Mouse (Mus musculus): ENCODE measurements around the gene Slc30a5. TPM values are rescaled to one million over a fixed set of nuclear protein-coding genes. Genes with fewer than 3 reads are reported as not detected.
"Not testable (repeated sequence)": the region's sequence is repeated elsewhere in the genome, so short reads cannot be mapped to it uniquely, and the experiment has no call there.

Slc30a5 gene
- polyA plus RNA-seq (2012; rRNA removed) = 36.2 and 40.6 TPM in 2 replicates

DNA sequence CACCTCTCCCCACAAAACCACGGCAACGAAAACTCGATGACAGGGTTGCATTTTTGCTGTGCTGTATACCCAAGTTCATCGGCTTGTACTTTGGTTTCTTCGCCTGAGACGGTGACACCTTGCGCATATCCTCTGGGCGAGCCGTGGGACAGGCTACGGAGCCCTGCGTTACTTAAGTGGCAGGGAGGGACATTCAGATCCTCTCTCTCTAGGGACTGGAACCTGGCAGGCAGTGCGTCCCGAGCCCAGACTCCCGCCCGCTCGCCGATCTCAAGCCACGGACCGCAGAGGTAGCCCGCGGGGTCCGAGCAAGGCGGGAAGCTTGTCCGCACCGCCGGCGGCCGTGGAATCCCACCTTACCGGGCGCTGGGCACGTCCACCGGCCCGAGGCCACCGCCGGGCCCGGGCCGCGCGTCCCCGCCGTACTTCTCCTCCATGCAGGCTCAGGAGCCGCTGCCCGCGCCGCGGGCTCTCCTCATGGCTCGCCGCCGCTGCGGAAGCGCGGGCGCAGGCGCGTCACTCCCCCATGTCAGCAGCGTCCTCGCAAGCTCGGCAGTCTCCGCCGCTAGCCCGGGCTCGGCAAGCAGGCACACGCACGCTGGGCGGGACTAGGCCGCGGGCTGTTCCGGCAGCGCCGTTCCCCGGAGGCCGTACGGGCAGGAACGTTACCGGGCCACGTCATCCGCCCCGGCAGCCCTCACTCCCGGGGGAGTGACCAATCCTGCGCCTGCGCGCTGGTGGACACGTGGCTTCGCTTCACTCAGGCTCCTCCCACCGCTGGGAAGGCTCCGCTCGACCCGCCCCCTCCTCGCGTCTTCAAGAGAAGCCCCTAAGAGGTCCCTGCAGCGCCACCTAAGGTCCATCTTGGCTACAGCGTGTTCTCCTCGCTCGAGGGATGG lies at the start of gene Slc30a5:
Slc30a5 (minus strand) TSS at position 687 of the 899 bp plus-strand sequence.
- peak; percentile 75 for DNase-seq (ENCODE audit: low read depth)

DNA sequence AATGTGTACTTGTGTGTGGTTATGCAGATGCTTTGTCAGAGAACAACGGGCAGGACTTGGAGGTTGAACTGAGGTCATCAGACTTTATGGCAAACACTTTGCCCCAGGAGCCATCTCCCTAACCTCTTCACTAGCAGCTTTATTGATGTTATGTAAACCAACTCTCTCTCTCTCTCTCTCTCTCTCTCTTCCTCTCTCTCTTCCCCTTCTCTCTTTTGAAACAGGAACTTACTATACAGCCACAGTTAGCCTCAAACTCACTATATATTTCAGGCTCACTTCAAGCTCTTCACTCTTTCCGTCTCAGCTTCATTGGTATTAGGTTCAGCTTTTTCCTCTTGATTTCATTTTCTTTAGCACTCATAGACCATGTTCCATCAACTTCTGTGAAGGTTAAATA lies 48.7 kb upstream of the Slc30a5 start:
- DNase-seq (ENCODE audit: low read depth) = no peak

DNA sequence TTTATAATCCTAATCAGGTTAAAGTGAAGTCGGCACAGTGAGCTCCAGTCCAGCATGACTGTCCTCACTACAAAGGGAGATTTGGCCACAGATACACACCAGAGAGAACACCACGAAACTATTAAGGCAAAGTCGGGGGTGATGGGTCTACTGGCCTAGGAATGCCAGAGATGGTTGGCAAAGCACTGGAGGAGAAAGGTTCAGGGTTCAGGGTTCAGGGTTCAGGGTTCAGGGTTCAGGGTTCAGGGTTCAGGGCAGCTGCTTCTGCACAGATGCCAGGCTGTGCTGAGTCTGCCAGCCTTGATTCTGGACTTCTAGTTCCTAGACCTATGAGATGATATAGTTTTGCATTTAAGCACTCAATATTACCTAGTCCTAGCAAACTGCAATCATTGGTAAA lies 46.6 kb upstream of the Slc30a5 start:
- no peak for DNase-seq (ENCODE audit: low read depth)

DNA sequence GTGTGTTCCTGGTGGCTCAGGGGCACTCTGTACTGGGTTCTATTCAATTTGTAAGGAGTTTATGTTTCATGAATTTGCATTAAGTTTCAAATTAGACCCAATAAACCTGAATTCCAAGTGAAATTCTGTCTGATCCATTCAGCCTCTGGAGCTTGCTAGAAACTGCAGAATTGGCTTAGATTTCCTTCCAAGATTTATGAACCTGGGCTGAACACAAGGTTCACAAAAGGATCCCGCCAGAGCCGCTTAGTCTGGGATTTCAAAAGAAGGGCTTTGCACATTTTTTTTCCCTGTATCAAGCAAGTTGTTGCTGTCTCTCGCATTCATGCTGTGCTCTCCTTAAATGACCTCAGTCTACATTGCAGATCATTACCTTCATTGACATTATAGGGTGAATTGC lies 46.1 kb upstream of the Slc30a5 start:
- DNase-seq (ENCODE audit: low read depth) = no peak

DNA sequence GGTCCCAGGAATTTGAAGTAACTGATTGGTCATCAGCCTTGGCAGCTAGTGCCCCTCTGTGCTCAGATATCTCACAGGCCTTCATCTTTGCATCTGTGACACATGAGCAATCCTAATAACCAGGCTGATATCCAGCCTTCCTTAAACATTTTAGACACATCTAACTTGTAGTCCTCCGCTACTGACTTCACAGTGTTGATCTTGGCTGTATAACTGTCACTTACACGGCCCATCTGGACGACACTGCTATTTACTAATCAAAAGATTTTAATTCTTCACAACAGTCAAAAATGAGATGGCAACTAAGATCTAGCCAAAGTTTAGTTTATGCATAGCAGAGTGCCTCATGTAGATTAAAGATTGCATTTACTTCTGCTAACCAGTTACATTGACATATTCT lies 45.0 kb upstream of the Slc30a5 start:
- DNase-seq (ENCODE audit: low read depth) = no peak

DNA sequence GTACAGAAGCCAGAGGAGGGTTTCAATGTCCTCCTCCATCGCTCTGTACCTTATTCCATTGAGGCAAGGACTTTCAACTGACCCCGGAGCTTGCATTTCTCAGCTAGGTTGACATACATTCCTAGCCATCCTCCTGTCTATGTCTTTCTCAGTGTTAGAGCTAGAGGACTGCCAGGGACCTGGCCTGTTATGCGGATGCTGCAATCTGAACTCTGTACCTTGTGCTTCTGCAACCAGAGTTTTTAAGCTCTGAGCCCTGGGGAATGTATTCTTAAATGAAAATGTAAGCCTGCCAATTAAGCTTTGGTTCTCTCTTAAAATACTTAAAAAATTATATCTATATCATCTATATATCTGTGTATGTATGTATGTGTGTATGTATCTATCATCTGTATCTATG lies 44.5 kb upstream of the Slc30a5 start:
- no peak for DNase-seq (ENCODE audit: low read depth)

DNA sequence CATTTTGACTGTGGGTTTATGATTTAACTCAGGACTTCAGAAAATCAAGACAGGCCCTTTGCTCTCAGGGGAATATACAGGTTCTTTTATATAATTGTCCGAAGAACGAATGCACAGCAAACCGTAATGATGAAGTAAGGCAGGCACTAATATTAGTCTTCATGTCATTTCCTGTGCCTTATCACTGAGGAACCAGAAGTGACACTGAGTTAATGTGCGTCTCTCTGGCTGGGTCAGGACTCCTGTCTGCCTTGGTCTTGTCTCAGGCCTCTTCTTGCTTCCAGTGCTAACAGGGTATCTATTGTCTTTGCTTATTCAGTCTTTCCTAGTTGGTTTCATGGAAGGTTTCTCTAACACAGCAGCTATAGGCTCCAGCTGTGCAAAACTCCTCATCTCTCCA lies 41.9 kb upstream of the Slc30a5 start:
- no peak for DNase-seq (ENCODE audit: low read depth)

DNA sequence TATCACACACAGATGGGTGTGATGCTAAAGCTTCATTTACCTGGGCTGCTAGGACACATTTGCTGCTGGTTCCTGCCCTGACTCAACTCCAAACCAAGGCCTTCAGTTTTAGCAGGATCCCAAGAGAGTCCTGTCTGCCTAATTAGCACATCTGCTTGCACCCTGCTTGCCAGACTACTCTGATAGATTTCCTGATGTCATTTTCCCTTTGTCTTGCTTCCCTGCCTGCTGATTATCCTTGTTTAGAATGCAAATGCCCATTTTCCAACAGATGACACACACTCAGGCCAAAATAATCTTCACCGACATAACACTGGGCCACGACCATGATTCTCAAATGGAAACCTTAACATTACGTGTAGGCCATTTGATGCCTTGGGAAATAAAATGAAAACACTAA lies 41.4 kb upstream of the Slc30a5 start:
- DNase-seq (ENCODE audit: low read depth) = no peak

DNA sequence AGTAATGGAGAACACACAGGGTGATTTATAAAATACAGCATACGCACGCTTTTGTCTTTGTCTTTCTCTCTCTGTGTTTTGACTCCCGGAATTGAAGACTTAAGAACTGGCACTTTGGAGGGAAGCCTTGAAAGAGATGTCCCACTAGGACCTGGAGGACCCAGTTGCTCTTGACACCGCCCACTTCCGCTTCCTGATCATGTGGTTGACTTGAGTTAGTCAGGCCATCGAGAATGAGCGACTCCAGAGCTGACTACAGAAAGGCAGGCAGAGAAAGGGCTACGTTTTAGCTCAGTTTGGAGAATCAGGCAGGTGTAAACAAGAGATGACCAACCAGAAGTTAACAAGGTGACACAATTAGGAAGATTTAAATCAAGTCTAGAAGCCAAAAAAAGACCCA lies 40.3 kb upstream of the Slc30a5 start:
- no peak for DNase-seq (ENCODE audit: low read depth)

DNA sequence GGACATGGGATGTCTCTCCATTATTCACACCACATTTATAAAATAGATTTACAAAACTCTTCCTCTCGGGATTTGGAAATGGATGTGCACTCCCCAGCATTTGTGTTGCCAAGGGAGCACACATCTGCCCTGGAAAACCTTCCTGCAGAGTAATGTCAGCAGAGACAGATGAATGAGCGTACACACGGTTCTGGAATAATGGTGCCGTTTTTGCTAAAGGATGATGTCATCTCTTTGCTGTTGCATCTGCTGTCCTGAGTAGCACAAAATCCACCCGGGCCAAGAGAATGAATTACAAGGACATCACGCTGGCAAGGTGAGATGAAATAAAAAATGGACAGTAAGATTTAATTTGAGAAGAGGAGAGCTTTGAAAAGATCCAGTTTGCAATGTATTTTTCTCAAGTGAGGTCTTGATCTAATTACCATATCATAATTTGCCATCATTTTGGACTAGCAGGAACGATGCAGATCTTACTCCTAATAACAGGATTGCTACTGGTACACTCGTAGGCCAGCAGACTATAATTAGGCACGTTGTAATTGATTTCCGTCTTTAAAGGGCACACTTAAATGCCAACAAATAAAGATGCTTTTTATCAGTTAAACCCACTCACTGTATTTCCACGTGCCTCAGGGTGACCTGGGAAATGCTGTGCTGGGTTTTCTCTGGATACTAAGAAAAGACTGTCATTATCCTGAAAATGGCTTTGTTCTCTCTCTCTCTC lies 38.4 kb upstream of the Slc30a5 start:
- DNase-seq (ENCODE audit: low read depth) = no peak

DNA sequence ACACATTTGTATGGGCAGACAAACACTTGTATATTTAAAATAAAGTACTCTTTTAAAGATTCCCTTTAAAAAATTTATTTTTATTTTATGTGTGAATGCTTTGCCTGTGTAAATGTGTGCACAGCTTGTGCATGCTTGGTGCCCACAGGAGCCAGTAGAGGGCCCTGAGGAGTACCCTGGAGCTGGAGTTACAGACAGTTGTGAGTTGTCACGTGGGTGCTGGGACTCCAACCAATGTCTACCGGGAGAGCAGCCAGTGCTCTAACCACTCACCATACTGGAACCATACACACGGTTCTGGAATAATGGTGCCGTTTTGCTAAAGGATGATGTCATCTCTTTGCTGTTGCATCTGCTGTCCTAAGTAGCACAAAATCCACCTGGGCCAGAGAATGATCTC lies 36.6 kb upstream of the Slc30a5 start:
- DNase-seq (ENCODE audit: low read depth) = no peak

DNA sequence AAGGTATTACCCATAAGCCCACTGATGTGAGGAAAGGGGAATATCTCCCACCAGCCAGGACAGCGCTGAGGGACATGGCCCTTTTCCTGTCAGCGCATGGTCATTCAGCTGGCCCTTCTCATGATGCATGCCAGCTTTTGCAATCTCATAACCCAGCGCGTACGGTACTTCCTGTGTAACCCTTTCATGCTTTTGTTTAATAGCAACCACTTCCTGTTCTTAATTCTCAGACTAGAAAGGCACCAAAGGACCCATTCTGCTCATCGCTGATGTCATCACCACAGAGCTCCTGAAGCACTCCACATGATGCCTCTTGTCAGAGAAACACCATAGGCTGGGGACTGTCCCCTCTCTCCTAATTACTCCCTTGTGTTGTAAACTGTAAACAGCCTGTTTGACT lies 33.1 kb upstream of the Slc30a5 start:
- no peak for DNase-seq (ENCODE audit: low read depth)

DNA sequence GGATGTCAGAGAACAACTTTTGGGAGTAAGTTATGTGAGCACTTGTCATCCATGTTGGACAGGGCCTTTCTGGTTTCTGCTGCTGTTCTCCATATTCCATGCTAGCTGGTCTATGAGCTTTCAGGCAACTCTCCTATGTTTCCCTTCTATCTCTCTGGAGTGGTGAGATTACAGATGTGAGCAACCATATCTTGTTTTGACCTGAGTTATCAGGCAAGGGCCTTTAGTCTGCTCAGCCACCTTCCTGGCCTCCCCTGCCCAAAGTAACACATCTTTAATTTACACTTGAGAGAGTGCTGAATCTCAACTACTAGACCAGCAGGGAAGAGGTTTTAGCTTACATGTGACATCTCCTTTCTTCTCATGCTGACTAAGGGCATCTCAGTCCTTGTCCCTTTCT lies 32.5 kb upstream of the Slc30a5 start:
- DNase-seq (ENCODE audit: low read depth) = no peak

DNA sequence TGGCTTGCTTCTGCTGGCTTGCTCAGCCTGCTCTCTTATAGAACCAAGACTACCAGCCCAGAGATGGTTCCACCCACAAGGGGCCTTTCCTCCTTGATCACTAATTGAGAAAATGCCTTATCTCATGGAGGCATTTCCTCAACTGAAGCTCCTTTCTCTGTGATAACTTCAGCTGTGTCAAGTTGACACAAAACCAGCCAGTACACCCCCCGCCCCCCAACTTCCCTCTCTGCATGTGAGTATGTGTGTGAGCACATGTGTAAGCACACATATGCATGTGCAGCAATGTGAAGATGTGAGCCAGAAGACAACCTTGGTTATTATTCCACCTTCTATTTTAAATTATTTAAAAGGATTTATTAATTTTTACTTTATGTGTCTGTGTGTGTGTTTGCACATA lies 30.7 kb upstream of the Slc30a5 start:
- DNase-seq (ENCODE audit: low read depth) = not testable (repeated sequence)

DNA sequence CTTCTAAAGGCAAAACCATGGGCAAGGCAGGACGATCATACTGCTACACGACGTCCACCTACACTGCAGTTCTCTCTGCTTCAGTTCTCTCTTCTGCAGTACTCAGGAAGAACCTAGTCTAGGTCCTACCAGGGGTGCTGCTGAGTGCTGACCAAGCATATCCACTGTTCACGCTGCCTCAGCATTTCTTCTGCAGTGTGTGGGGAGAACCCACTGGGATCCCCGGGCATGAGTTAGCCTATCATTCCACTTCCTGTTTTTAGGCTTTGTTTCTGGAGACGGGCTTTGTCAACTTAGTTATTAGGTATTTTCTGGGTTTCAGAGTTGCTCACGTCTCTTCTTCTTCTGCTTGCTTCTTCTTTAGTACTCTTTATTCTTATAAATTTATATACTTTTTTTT lies 25.9 kb upstream of the Slc30a5 start:
- DNase-seq (ENCODE audit: low read depth) = no peak

DNA sequence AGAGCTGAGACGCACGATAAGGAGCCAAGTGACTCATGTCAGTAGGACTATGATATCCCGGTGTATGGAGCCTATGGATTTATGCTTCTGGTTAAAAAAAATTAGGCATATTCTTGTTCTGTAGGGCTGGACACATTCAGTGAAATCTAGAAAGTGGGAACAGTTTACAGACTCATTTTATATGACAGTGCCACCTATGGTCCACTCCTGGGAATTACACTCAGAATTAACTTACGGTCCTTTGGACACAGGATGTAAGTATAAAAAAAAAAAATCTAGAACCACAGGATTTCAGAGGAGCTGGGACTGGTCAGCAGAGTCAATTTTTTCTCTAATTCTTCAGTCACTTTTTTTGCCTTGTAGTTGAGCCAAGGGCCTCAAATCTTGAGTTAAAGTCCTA lies 20.9 kb upstream of the Slc30a5 start:
- no peak for DNase-seq (ENCODE audit: low read depth)

DNA sequence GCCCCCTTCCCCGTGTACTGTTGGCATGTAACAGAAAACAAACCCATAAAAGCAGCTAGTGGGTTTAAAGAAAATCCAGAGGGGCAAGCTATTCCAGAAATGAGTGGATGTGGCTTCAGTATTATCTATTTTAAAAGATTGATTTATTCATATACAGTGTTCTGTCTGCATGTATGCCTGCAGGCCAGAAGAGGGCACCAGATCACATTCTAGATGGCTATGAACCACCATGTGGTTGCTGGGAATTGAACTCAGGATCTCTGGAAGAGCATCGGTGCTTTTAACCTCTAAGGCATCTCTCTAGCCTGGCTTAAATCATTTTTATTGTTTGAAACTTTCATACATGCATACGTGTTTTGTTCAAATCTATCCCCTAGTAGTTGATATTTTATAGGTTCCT lies 19.9 kb upstream of the Slc30a5 start:
- DNase-seq (ENCODE audit: low read depth) = no peak

DNA sequence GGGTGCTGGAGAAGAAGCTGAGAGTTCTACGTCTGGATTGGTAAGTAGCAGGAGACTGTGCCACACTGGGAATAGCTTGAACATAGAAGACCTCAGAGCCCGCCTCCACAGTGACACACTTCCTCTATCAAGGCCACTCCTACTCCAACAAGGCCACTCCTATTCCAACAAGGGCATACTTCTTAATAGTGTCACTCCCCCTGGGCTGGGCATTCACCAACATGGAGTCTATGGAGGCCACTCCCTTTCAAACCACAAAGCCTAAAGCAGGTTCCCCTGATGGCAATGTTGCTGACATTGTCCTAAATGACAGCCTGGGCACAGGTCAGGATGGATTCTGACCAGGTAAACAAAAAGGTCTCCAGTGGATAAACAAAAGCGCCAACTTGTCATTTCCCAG lies 15.9 kb upstream of the Slc30a5 start:
- no peak for DNase-seq (ENCODE audit: low read depth)

DNA sequence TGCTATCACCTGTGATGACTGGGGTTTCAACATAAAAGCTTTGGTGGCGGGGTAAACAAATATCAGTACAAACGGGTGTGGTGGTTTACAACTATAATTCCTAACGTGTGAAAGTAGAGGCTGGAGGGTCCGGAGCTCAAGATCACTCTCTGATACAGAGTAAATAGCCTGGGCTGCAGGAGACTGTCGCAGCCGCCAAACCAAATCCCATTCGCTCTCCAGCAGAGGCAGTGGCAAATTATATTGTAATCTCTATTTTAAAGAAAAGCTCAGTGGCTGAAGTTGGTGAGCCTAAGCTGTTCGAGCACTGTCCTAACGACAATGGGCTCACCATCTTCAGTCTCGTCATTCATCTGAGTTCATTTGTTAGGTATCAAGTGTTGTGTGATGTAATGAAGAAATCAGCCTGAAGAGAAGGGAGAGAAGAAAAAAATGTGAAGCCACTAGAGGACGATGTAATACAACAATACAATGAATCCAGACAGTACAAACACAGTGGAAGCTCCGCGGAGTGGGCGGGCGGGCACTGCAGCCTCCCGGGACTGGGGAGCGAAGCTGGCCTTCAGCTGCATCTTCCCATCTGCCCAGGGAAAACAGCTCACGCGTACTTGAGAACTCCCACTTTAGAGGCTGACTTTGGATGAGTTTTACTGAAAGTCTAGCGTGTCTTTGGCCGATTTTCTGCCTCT lies 13.8 kb upstream of the Slc30a5 start:
- DNase-seq (ENCODE audit: low read depth) = no peak

DNA sequence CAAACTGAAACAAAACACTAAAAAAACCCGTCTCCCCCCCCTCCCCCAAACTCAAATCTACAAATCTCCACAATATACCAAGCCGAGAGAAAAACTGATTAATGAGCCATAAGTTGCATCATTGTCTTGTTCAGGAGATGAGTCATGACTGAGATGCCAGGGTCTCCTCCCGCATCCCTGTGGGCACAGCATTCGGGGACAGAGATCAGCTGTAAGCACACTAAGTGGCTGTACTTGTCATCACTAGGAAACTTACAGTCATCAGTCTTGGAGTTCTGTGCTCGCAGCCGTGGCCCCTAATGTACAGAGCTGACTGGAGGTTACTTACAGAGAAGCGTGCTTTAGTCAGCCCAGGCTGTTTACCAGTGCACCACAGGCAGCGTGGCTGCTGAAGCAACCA lies 13.0 kb upstream of the Slc30a5 start:
- DNase-seq (ENCODE audit: low read depth) = no peak

DNA sequence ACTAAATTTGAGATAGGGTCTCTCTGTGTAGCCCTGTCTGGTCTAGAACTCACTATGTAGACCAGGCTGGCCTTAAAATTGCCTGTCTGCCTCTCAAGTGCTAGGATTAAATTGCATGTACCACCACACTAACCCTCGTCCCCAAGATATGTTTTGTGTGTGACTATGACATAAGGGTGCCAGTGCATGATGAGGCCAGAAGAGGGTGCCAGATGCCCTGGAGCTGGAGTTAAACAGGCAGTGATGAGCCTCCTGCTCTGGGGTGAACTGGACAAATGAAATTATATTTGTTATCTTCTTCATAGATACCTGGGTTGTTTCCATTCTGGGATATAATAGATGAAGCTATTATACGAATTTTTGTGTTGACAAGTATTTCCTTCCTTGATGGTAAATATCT lies 10.7 kb upstream of the Slc30a5 start:
- DNase-seq (ENCODE audit: low read depth) = no peak

DNA sequence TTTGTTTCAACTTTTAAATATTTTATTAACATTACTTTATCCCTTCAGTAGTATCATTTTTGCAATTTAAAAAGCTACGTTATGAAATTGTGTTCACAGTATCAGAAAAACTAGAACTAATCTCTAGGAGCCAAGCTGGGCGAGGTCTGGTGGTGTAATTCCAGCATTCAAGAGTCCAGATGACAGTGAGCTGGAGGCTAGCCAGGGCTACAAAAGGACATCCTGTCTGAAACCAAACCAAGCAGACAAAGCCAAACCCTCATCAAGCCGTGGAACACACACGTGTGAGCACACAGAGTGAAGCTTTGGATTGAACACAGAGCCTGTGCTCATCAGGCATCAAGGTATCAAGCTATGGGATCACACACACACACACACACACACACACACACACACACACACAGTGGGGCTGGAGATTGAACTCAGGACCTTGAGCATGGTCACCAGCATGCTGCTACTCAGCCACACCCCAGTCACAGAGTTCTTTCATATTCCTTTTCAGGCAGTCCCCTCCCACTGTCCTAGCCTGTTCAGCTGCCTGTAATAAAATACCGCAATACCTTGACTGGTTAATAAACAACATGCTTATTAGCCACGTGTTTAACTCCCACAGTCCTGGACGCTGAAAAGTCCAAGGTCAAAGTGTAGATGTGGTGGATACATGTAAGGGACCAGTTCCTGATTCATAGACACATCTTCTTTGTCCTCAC lies 9.9 kb upstream of the Slc30a5 start:
- DNase-seq (ENCODE audit: low read depth) = no peak
